Mouse (Mus musculus) megakaryocyte progenitor cell, adult 5-6 weeks (primary cell): ENCODE results near the gene Arhgef12. TPM values are rescaled to one million over a fixed set of nuclear protein-coding genes. Genes with fewer than 3 reads are reported as not detected.
A peak's percentile ranks its signal among the peaks of the same experiment; 100 is the strongest.
"Not testable (repeated sequence)": the region's sequence is repeated elsewhere in the genome, so short reads cannot be mapped to it uniquely, and the experiment has no call there.

Source experiments
- ATAC-seq: replicated peaks from 2 replicates; pipeline ENCODE4 v1.8.0; 2016; ENCODE audit warnings: mild to moderate bottlenecking, moderate TSS enrichment, inconsistent platforms; ENCODE audit not compliant: poor library complexity
- total RNA-seq, 2 experiments: library from RNA; stranded (forward) in 1 of 2; stranded (reverse) in 1 of 2; fragments of 157-497, 149-512 nt in 1 of 2; fragments of 200-1000 nt in 1 of 2; gene quantifications; 2 replicates each; pipeline versions ENCODE4 v1.2.3 to v1.2.4; 2015 to 2017

Gene Arhgef12
- total RNA-seq, 2 experiments from 2014 or later: 1.7 to 3.1 TPM

- no peak for ATAC-seq
Observed at GRCm38 (mm10) chr9:43011061-43011460, 96.0 kb downstream of the Arhgef12 start.

- ATAC-seq: no peak
Observed at GRCm38 (mm10) chr9:43003881-43004280, 103.2 kb downstream of the Arhgef12 start.

- no peak for ATAC-seq
Observed at GRCm38 (mm10) chr9:43003017-43003416, 104.0 kb downstream of the Arhgef12 start.

GRCm38 (mm10) chr9:43000595-43001250 lies 106.3 kb downstream of the Arhgef12 start:
- no peak for ATAC-seq

GRCm38 (mm10) chr9:43000070-43000469 lies 107.0 kb downstream of the Arhgef12 start:
- ATAC-seq: peak; percentile 58

- ATAC-seq: no peak
Observed at GRCm38 (mm10) chr9:42997526-42997925, 109.5 kb downstream of the Arhgef12 start.

GRCm38 (mm10) chr9:42995298-42995697 lies 111.7 kb downstream of the Arhgef12 start:
- peak; percentile 76 for ATAC-seq

- ATAC-seq: no peak
Observed at GRCm38 (mm10) chr9:42994708-42995107, 112.3 kb downstream of the Arhgef12 start.

- peak; percentile 26 for ATAC-seq
Observed at GRCm38 (mm10) chr9:42993659-42994058, 113.4 kb downstream of the Arhgef12 start.

GRCm38 (mm10) chr9:42987988-42988387 lies 119.1 kb downstream of the Arhgef12 start:
- ATAC-seq: no peak

- ATAC-seq: no peak
Observed at GRCm38 (mm10) chr9:42968894-42969521, 138.0 kb downstream of the Arhgef12 start.

- no peak for ATAC-seq
Observed at GRCm38 (mm10) chr9:42967731-42968130, 139.3 kb downstream of the Arhgef12 start.

GRCm38 (mm10) chr9:42964809-42965208 lies 142.2 kb downstream of the Arhgef12 start:
- not testable (repeated sequence) for ATAC-seq

GRCm38 (mm10) chr9:42964366-42964765 lies 142.7 kb downstream of the Arhgef12 start:
- no peak for ATAC-seq

- ATAC-seq: no peak
Observed at GRCm38 (mm10) chr9:42962506-42962905, 144.5 kb downstream of the Arhgef12 start.

- ATAC-seq: no peak
Observed at GRCm38 (mm10) chr9:42958401-42958800, 148.6 kb downstream of the Arhgef12 start.

- ATAC-seq: no peak
Observed at GRCm38 (mm10) chr9:42948381-42948780, 158.7 kb downstream of the Arhgef12 start.

GRCm38 (mm10) chr9:42945174-42945573 lies 161.9 kb downstream of the Arhgef12 start:
- peak; percentile 57 for ATAC-seq

- ATAC-seq: peak; percentile 82
Observed at GRCm38 (mm10) chr9:42944536-42945006, 162.5 kb downstream of the Arhgef12 start.

GRCm38 (mm10) chr9:42943781-42944535 lies 163.1 kb downstream of the Arhgef12 start, which contains the start of gene Grik4:
Grik4 (minus strand) TSS chr9:42944493.
- ATAC-seq: no peak

- peak; percentile 27; the same call in 1 of the 2 replicates for ATAC-seq
Observed at GRCm38 (mm10) chr9:42943057-42943529, 163.9 kb downstream of the Arhgef12 start.
